ENCODE assay signal across 7 mouse cellular contexts in genomic region chr7:24506476-24506837, GRCm38 (mm10). TPM values are rescaled to one million over a fixed set of nuclear protein-coding genes. Genes with fewer than 3 reads are reported as not detected.
A peak's percentile ranks its signal among the peaks of the same experiment; 100 is the strongest.
DNase-seq lines count a peak whose midpoint lies in the region; ATAC-seq and TF ChIP-seq lines count a peak whose summit lies in the region.

No protein-coding gene starts in this region.

- DNase-seq in urinary bladder, postnatal 14 days (ENCODE audit: low spot score) = peak; percentile 40
- DNase-seq in urinary bladder, postnatal 10 days (ENCODE audit: low spot score) = no peak
- peak; percentile 55 for DNase-seq in kidney, postnatal 10 days
- peak; percentile 51 for DNase-seq in lung, postnatal 0 days (ENCODE audit: low spot score)
- no peak for DNase-seq in Muller cell, postnatal 12 days (ENCODE audit: inconsistent ontology term)

- H3K4me1 ChIP-seq in embryonic facial prominence, embryonic 13.5 days = peaks cover 37% of the 10 kb centered on the region
- H3K4me1 ChIP-seq in heart, embryonic 13.5 days = peaks cover 37% of the 10 kb centered on the region
- H3K4me1 ChIP-seq in lung, postnatal 0 days (ENCODE audit: insufficient read depth, low read depth, low read length) = peaks cover 3% of the 10 kb centered on the region

- H3K4me3 ChIP-seq in embryonic facial prominence, embryonic 13.5 days = peak overlapping the region; percentile 74
- peak overlapping the region; percentile 76 for H3K4me3 ChIP-seq in heart, embryonic 13.5 days
- H3K4me3 ChIP-seq in lung, postnatal 0 days (ENCODE audit: low read depth, low read length) = peak overlapping the region; percentile 66

- H3K9ac ChIP-seq in embryonic facial prominence, embryonic 13.5 days = peak overlapping the region; percentile 96
- H3K9ac ChIP-seq in heart, embryonic 13.5 days = peak overlapping the region; percentile 95
- peak overlapping the region; percentile 27; the same call in 1 of the 2 replicates for H3K9ac ChIP-seq in lung, postnatal 0 days (replicated peaks; ENCODE audit: low read depth)

- TF ChIP-seq EP300 in lung, postnatal 0 days (IDR thresholded peaks at IDR 0.05) = no peak

- ATAC-seq in embryonic facial prominence, embryonic 13.5 days (ENCODE audit: insufficient number of reproducible peaks, insufficient read depth, low FRiP score, low TSS enrichment, low read depth) = no peak
- ATAC-seq in heart, embryonic 13.5 days (ENCODE audit: extremely low read depth, insufficient number of reproducible peaks, low FRiP score, low TSS enrichment) = no peak
- no peak for ATAC-seq in lung, postnatal 0 days

- H3K4me2 ChIP-seq in embryonic facial prominence, embryonic 13.5 days = peak overlapping the region; percentile 75
- H3K4me2 ChIP-seq in heart, embryonic 13.5 days = peak overlapping the region; percentile 88
- H3K4me2 ChIP-seq in lung, postnatal 0 days (replicated peaks; ENCODE audit: low read depth, low read length) = peak overlapping the region; percentile 76

- WGBS in embryonic facial prominence, embryonic 13.5 days = 1% methylated on average over 12 of the region's 12 CpGs
- WGBS in heart, embryonic 13.5 days = 2% methylated on average over 12 of the region's 12 CpGs
- under 1% methylated on average over 12 of the region's 12 CpGs for WGBS in lung, postnatal 0 days

- peaks cover 6% of the 10 kb centered on the region for H3K27me3 ChIP-seq in embryonic facial prominence, embryonic 13.5 days
- peaks cover 30% of the 10 kb centered on the region for H3K27me3 ChIP-seq in heart, embryonic 13.5 days (replicated peaks)
- peaks cover 2% of the 10 kb centered on the region for H3K27me3 ChIP-seq in lung, postnatal 0 days (replicated peaks; ENCODE audit: insufficient read depth, low read length)

- peak overlapping the region; percentile 100 for H3K27ac ChIP-seq in embryonic facial prominence, embryonic 13.5 days
- H3K27ac ChIP-seq in heart, embryonic 13.5 days (replicated peaks) = peak overlapping the region; percentile 99
- H3K27ac ChIP-seq in lung, postnatal 0 days (ENCODE audit: low read length) = peak overlapping the region; percentile 90; the same call in 1 of the 2 replicates

- no peaks in the 10 kb centered on the region for H3K9me3 ChIP-seq in embryonic facial prominence, embryonic 13.5 days
- no peaks in the 10 kb centered on the region for H3K9me3 ChIP-seq in heart, embryonic 13.5 days
- no peaks in the 10 kb centered on the region for H3K9me3 ChIP-seq in lung, postnatal 0 days (ENCODE audit: low read length)

- peaks cover 13% of the 10 kb centered on the region for H3K36me3 ChIP-seq in embryonic facial prominence, embryonic 13.5 days
- peaks cover 3% of the 10 kb centered on the region for H3K36me3 ChIP-seq in heart, embryonic 13.5 days
- no peaks in the 10 kb centered on the region for H3K36me3 ChIP-seq in lung, postnatal 0 days (ENCODE audit: insufficient read depth, low read length)

- TF ChIP-seq CTCF in lung, postnatal 0 days (IDR thresholded peaks at IDR 0.05) = no peak

RNA-seq across cellular contexts. Expression of gene Zfp428, which starts 0.3 kb away (rescaled TPM):
- 95.8 and 96.3 TPM in 2 replicates for polyA plus RNA-seq in embryonic facial prominence, embryonic 13.5 days (2015; fragmentation: Nextera tagmentation; extraction: Ambion mirVana)
- polyA plus RNA-seq in heart, embryonic 13.5 days (2015; fragmentation: Nextera tagmentation; extraction: Ambion mirVana) = 32.9 and 36.7 TPM in 2 replicates
- polyA plus RNA-seq in lung, postnatal 0 days (2015; fragmentation: Nextera tagmentation; extraction: Ambion mirVana) = 13.1 and 17.0 TPM in 2 replicates

RNA-seq across cellular contexts. Expression of gene AC161166.1, which starts 5.8 kb away (rescaled TPM):
- polyA plus RNA-seq in embryonic facial prominence, embryonic 13.5 days (2015; fragmentation: Nextera tagmentation; extraction: Ambion mirVana) = 0.53 and 0.89 TPM in 2 replicates
- polyA plus RNA-seq in heart, embryonic 13.5 days (2015; fragmentation: Nextera tagmentation; extraction: Ambion mirVana) = 0.17 and 0.18 TPM in 2 replicates
- 0.06 and 0.10 TPM in 2 replicates for polyA plus RNA-seq in lung, postnatal 0 days (2015; fragmentation: Nextera tagmentation; extraction: Ambion mirVana)

RNA-seq across cellular contexts. Expression of gene Irgq, which starts 24.0 kb away (rescaled TPM):
- polyA plus RNA-seq in embryonic facial prominence, embryonic 13.5 days (2015; fragmentation: Nextera tagmentation; extraction: Ambion mirVana) = 9.6 and 10.2 TPM in 2 replicates
- 4.6 and 5.6 TPM in 2 replicates for polyA plus RNA-seq in heart, embryonic 13.5 days (2015; fragmentation: Nextera tagmentation; extraction: Ambion mirVana)
- 3.5 and 4.0 TPM in 2 replicates for polyA plus RNA-seq in lung, postnatal 0 days (2015; fragmentation: Nextera tagmentation; extraction: Ambion mirVana)

RNA-seq across cellular contexts. Expression of gene Cadm4, which starts 24.6 kb away (rescaled TPM):
- 6.7 and 7.9 TPM in 2 replicates for polyA plus RNA-seq in embryonic facial prominence, embryonic 13.5 days (2015; fragmentation: Nextera tagmentation; extraction: Ambion mirVana)
- 0.60 and 0.80 TPM in 2 replicates for polyA plus RNA-seq in heart, embryonic 13.5 days (2015; fragmentation: Nextera tagmentation; extraction: Ambion mirVana)
- 1.7 and 1.9 TPM in 2 replicates for polyA plus RNA-seq in lung, postnatal 0 days (2015; fragmentation: Nextera tagmentation; extraction: Ambion mirVana)

RNA-seq across cellular contexts. Expression of gene Pinlyp, which starts 39.5 kb away (rescaled TPM):
- 0.42 TPM in 1 of 2 replicates, not detected in the other for polyA plus RNA-seq in embryonic facial prominence, embryonic 13.5 days (2015; fragmentation: Nextera tagmentation; extraction: Ambion mirVana)
- not detected in 2 replicates for polyA plus RNA-seq in heart, embryonic 13.5 days (2015; fragmentation: Nextera tagmentation; extraction: Ambion mirVana)
- 0.19 and 0.39 TPM in 2 replicates for polyA plus RNA-seq in lung, postnatal 0 days (2015; fragmentation: Nextera tagmentation; extraction: Ambion mirVana)

Comparison
In these comparisons a context has a peak if more than half of its experiments do, and no peak if none do; other contexts are left out.
1. DNase-seq: peak in urinary bladder, postnatal 14 days (single experiment), kidney, postnatal 10 days (single experiment) and lung, postnatal 0 days (single experiment); none in urinary bladder, postnatal 10 days (single experiment) and Muller cell, postnatal 12 days (single experiment).
2. H3K9ac ChIP-seq: peak in every context shown above with its lines; median percentile 96 in embryonic facial prominence, embryonic 13.5 days; 95 in heart, embryonic 13.5 days; 27 in lung, postnatal 0 days.
3. Peak in every context shown above with its lines, with median percentiles within 50 percentile points of each other: H3K27ac ChIP-seq, H3K4me2 ChIP-seq and H3K4me3 ChIP-seq.